ENCODE assay signal across 27 mouse cellular contexts in the genomic region with DNA sequence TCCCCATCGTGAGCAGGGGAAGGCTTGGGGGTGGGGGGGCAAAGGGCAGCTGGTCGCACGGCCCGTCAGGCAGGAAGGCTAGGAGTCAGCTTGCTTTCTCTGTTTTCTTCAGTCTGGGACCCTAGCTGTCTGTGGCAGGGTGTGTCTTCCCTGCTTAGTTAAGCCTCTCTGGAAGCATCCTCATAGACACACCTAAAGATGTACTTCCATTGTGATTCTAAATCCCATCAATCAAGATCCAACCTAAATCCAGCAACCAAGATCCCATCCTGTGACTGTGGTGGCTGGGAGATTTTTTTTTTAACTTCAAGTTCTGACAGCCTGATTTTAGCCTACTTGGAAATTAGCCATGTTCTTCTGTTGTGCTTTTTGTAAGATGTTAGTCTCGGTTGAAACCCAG.
"Had no signal": no experiment of that assay in that cellular context is flagged by ENCODE, and none has a peak within 500 bp of the region (broad histone marks: within the 10 kb centered on the region; RNA-seq: fewer than 3 reads in every experiment).

No protein-coding gene starts in this region.

- ATAC-seq: hindbrain, embryonic 16.5 days; inflammation-experienced regulatory T-cells, adult 6 months; intestine, embryonic 15.5 days; intestine, postnatal 0 days had no signal

- H3K9me3 ChIP-seq: heart, embryonic 13.5 days; heart, embryonic 15.5 days; hindbrain, embryonic 12.5 days; intestine, embryonic 15.5 days; limb, embryonic 10.5 days; limb, embryonic 12.5 days; liver, embryonic 13.5 days had no signal

- H3K27me3 ChIP-seq: heart, embryonic 13.5 days; heart, embryonic 15.5 days; intestine, embryonic 15.5 days; limb, embryonic 12.5 days; liver, embryonic 13.5 days had no signal

- H3K36me3 ChIP-seq: heart, embryonic 13.5 days; heart, embryonic 15.5 days; hindbrain, embryonic 12.5 days; intestine, embryonic 15.5 days; limb, embryonic 10.5 days; limb, embryonic 12.5 days; liver, embryonic 13.5 days had no signal

- H3K4me2 ChIP-seq: heart, embryonic 11.5 days; heart, embryonic 13.5 days; heart, embryonic 15.5 days; hindbrain, embryonic 12.5 days; hindbrain, embryonic 14.5 days; intestine, embryonic 15.5 days; limb, embryonic 12.5 days; liver, embryonic 11.5 days; liver, embryonic 13.5 days had no signal

- H3K27ac ChIP-seq: heart, adult 2 months; heart, embryonic 13.5 days; heart, embryonic 15.5 days; hindbrain, embryonic 12.5 days; hindbrain, embryonic 14.5 days; intestine, embryonic 15.5 days; layer of hippocampus, adult 2 months; left cerebral cortex, adult 2 months; limb, embryonic 10.5 days; limb, embryonic 12.5 days; liver, embryonic 13.5 days had no signal

- H3K4me3 ChIP-seq: heart, adult 2 months; heart, embryonic 13.5 days; heart, embryonic 15.5 days; hindbrain, embryonic 12.5 days; intestine, embryonic 15.5 days; layer of hippocampus, adult 2 months; left cerebral cortex, adult 2 months; limb, embryonic 10.5 days; limb, embryonic 12.5 days; liver, embryonic 13.5 days had no signal

- H3K4me1 ChIP-seq: hindbrain, embryonic 12.5 days; intestine, embryonic 15.5 days; limb, embryonic 10.5 days; limb, embryonic 12.5 days; liver, embryonic 13.5 days had no signal

- DNase-seq: gastrocnemius, postnatal 14 days; gastrocnemius, postnatal 36 days; heart, adult 11 months; heart, adult 2 months; heart, postnatal 14 days; heart, postnatal 36 days; kidney, adult 18-20 months; kidney, adult 8-10 months; kidney, postnatal 10 days; kidney, postnatal 25 days; kidney, postnatal 4 days; liver; liver, embryonic 13.5 days had no signal

- H3K9ac ChIP-seq: heart, embryonic 13.5 days; heart, embryonic 15.5 days; hindbrain, embryonic 12.5 days; hindbrain, embryonic 14.5 days; intestine, embryonic 15.5 days; limb, embryonic 12.5 days; liver, embryonic 13.5 days had no signal
